Mouse (Mus musculus) neural tube, embryonic 12.5 days (tissue): ENCODE data around the gene Mcoln2. TPM values are rescaled to one million over a fixed set of nuclear protein-coding genes. Genes with fewer than 3 reads are reported as not detected.

Experiments used
- ATAC-seq: fragments of 200-750 bp; cut with Nextera tagmentation; 2 replicates; pipeline ENCODE4 v1.8.0; 2017; ENCODE audit warnings: low read depth, mild to moderate bottlenecking, moderate TSS enrichment, moderate library complexity; ENCODE audit not compliant: low FRiP score
- H3K27ac ChIP-seq: fragments of 300-500 bp; sonication (generic); 2 replicates; pipeline ENCODE4 v1.5.1; 2016
- H3K27me3 ChIP-seq: fragments of 300-500 bp; sonication (generic); replicated peaks from 2 replicates; pipeline ENCODE4 v1.6.1; 2016; ENCODE audit warnings: mild to moderate bottlenecking
- H3K36me3 ChIP-seq: fragments of 300-500 bp; sonication (generic); 2 replicates; pipeline ENCODE4 v1.6.1; 2016; ENCODE audit warnings: mild to moderate bottlenecking
- H3K4me1 ChIP-seq: fragments of 300-500 bp; sonication (generic); 2 replicates; pipeline ENCODE4 v1.6.1; 2016
- H3K4me2 ChIP-seq: fragments of 300-500 bp; sonication (generic); replicated peaks from 2 replicates; pipeline ENCODE4 v1.6.1; 2016; ENCODE audit warnings: mild to moderate bottlenecking
- H3K4me3 ChIP-seq: fragments of 300-500 bp; sonication (generic); 2 replicates; pipeline ENCODE4 v1.5.1; 2016
- H3K9ac ChIP-seq: fragments of 300-500 bp; sonication (generic); 2 replicates; pipeline ENCODE4 v1.6.1; 2016; ENCODE audit warnings: mild to moderate bottlenecking
- H3K9me3 ChIP-seq: fragments of 300-500 bp; sonication (generic); 2 replicates; pipeline ENCODE4 v1.6.1; 2016; ENCODE audit warnings: mild to moderate bottlenecking
- WGBS: fragments of 180-500 bp; shearing (Covaris S2); methylation state at CpG from one replicate; pipeline ENCODE4 v1.1.7; 2016; 5-methylcytosine and 5-hydroxymethylcytosine counted together
- polyA plus RNA-seq: library from polyadenylated mRNA; unstranded; fragments of >200 nt; fragmentation: Nextera tagmentation; extraction: Ambion mirVana; gene quantifications from 2 replicates; pipeline ENCODE4 v1.2.1, GENCODE M21; 2016

Gene Mcoln2
- 0.26 and 0.32 TPM in 2 replicates for polyA plus RNA-seq

GRCm38 (mm10) chr3:146149156-146150057 is at the start of gene Mcoln2:
Gene Mcoln2 (plus strand): TSS chr3:146149833.
- Histone ChIP-seq H3K36me3 (no peaks in the 10 kb centered on the region), H3K4me2 (peak within 1 kb of the TSS; percentile 91), H3K27me3 (peaks cover 26% of the 10 kb centered on the region), H3K4me3 (peak within 1 kb of the TSS; percentile 39), H3K4me1 (peaks cover 19% of the 10 kb centered on the region), H3K9ac (peak within 1 kb of the TSS; percentile 35; the same call in 1 of the 2 replicates), H3K9me3 (no peaks in the 10 kb centered on the region; the same call in 1 of the 2 replicates), H3K27ac (no peak within 1 kb of the TSS)
- WGBS: 11% methylated on average over 32 of the region's 34 CpGs
- peak; percentile 41; the same call in 1 of the 2 replicates for ATAC-seq

GRCm38 (mm10) chr3:146099925-146100324 is 49.7 kb upstream of the Mcoln2 start:
- Histone ChIP-seq H3K36me3 (no peaks in the 10 kb centered on the region), H3K27ac (no peak overlapping the region), H3K9ac (no peak overlapping the region), H3K27me3 (peaks cover 3% of the 10 kb centered on the region; the same call in 1 of the 2 replicates), H3K9me3 (no peaks in the 10 kb centered on the region), H3K4me1 (no peaks in the 10 kb centered on the region), H3K4me2 (no peak overlapping the region), H3K4me3 (no peak overlapping the region)
- ATAC-seq: no peak

- Histone ChIP-seq H3K9ac (no peak overlapping the region), H3K36me3 (no peaks in the 10 kb centered on the region), H3K27me3 (peaks cover 3% of the 10 kb centered on the region; the same call in 1 of the 2 replicates), H3K27ac (no peak overlapping the region), H3K9me3 (0 out of 2 replicates have a peak, but pooled peaks cover 5% of the 10 kb centered on the region), H3K4me1 (peaks cover under 1% of the 10 kb centered on the region; the same call in 1 of the 2 replicates), H3K4me2 (no peak overlapping the region), H3K4me3 (no peak overlapping the region)
- no peak for ATAC-seq
- WGBS: 56% methylated on average over 6 of the region's 6 CpGs
These were observed 47.6 kb upstream of the Mcoln2 start for GRCm38 (mm10) chr3:146102049-146102448.

- 6% methylated on average over 18 of the region's 18 CpGs for WGBS
- ATAC-seq: peak; percentile 74
These were observed 42.4 kb upstream of the Mcoln2 start for GRCm38 (mm10) chr3:146107116-146107849.

GRCm38 (mm10) chr3:146107921-146108571 is 41.6 kb upstream of the Mcoln2 start, which contains the start of gene Wdr63:
Gene Wdr63 (minus strand): TSS chr3:146108130.
- H3K27me3 ChIP-seq: no peaks in the 10 kb centered on the region
- H3K4me1 ChIP-seq: peaks cover 5% of the 10 kb centered on the region; the same call in 1 of the 2 replicates
- WGBS: 12% methylated on average over 18 of the region's 18 CpGs
- H3K9me3 ChIP-seq: 0 out of 2 replicates have a peak, but pooled peaks cover 5% of the 10 kb centered on the region
- no peaks in the 10 kb centered on the region for H3K36me3 ChIP-seq
- H3K4me2 ChIP-seq: peak within 1 kb of the TSS; percentile 82
- H3K4me3 ChIP-seq: peak within 1 kb of the TSS; percentile 36
- no peak within 1 kb of the TSS for H3K27ac ChIP-seq
- H3K9ac ChIP-seq: no peak within 1 kb of the TSS
- peak; percentile 98 for ATAC-seq

More at GRCm38 (mm10) chr3:146107116-146107849, 42.4 kb upstream of the Mcoln2 start:
- H3K4me2 ChIP-seq: peak overlapping the region; percentile 82
- H3K27ac ChIP-seq: no peak overlapping the region
- H3K4me1 ChIP-seq: peaks cover 5% of the 10 kb centered on the region; the same call in 1 of the 2 replicates
- H3K27me3 ChIP-seq: no peaks in the 10 kb centered on the region
- 0 out of 2 replicates have a peak, but pooled peaks cover 5% of the 10 kb centered on the region for H3K9me3 ChIP-seq
- peak overlapping the region; percentile 36 for H3K4me3 ChIP-seq
- no peak overlapping the region for H3K9ac ChIP-seq
- H3K36me3 ChIP-seq: no peaks in the 10 kb centered on the region

GRCm38 (mm10) chr3:146108945-146109344 is 40.7 kb upstream of the Mcoln2 start:
- Histone ChIP-seq H3K27me3 (no peaks in the 10 kb centered on the region), H3K4me2 (no peak overlapping the region), H3K27ac (no peak overlapping the region), H3K4me1 (peaks cover 5% of the 10 kb centered on the region; the same call in 1 of the 2 replicates), H3K36me3 (no peaks in the 10 kb centered on the region), H3K4me3 (no peak overlapping the region), H3K9ac (no peak overlapping the region), H3K9me3 (0 out of 2 replicates have a peak, but pooled peaks cover 5% of the 10 kb centered on the region)
- WGBS: 77% methylated on average over 2 of the region's 2 CpGs
- ATAC-seq: no peak

- Histone ChIP-seq H3K27ac (no peak overlapping the region), H3K27me3 (no peaks in the 10 kb centered on the region), H3K4me1 (peaks cover 5% of the 10 kb centered on the region; the same call in 1 of the 2 replicates), H3K9me3 (0 out of 2 replicates have a peak, but pooled peaks cover 5% of the 10 kb centered on the region), H3K4me2 (no peak overlapping the region), H3K36me3 (no peaks in the 10 kb centered on the region), H3K9ac (no peak overlapping the region), H3K4me3 (no peak overlapping the region)
- ATAC-seq: no peak
- 78% methylated on average over 2 of the region's 2 CpGs for WGBS
These were observed 39.3 kb upstream of the Mcoln2 start for GRCm38 (mm10) chr3:146110358-146110757.

- no peaks in the 10 kb centered on the region for H3K27me3 ChIP-seq
- 0 out of 2 replicates have a peak, but pooled peaks cover 5% of the 10 kb centered on the region for H3K9me3 ChIP-seq
- 80% methylated on average over 6 of the region's 6 CpGs for WGBS
- H3K4me2 ChIP-seq: no peak overlapping the region
- ATAC-seq: no peak
- peaks cover 5% of the 10 kb centered on the region; the same call in 1 of the 2 replicates for H3K4me1 ChIP-seq
- no peaks in the 10 kb centered on the region for H3K36me3 ChIP-seq
- no peak overlapping the region for H3K4me3 ChIP-seq
- H3K9ac ChIP-seq: no peak overlapping the region
- no peak overlapping the region for H3K27ac ChIP-seq
These were observed 38.7 kb upstream of the Mcoln2 start for GRCm38 (mm10) chr3:146110916-146111315.

- Histone ChIP-seq H3K27me3 (peaks cover 27% of the 10 kb centered on the region), H3K27ac (no peak within 1 kb of the TSS), H3K9me3 (no peaks in the 10 kb centered on the region), H3K9ac (0 out of 2 replicates have a peak within 1 kb of the TSS, but pooled peaks have one; percentile 18), H3K36me3 (no peaks in the 10 kb centered on the region), H3K4me2 (peak within 1 kb of the TSS; percentile 36), H3K4me3 (no peak within 1 kb of the TSS), H3K4me1 (peaks cover 8% of the 10 kb centered on the region; the same call in 1 of the 2 replicates)
- WGBS: 12% methylated on average over 35 of the region's 35 CpGs
- peak; percentile 31; the same call in 1 of the 2 replicates for ATAC-seq
These were observed 32.2 kb upstream of the Mcoln2 start, which contains the start of gene Mcoln3 for GRCm38 (mm10) chr3:146117258-146117996. Gene Mcoln3 (plus strand): TSS chr3:146117450.

- WGBS: 63% methylated on average over 9 of the region's 9 CpGs
These were observed 31.6 kb upstream of the Mcoln2 start for GRCm38 (mm10) chr3:146117997-146118457.

More at GRCm38 (mm10) chr3:146117997-146118457, 31.6 kb upstream of the Mcoln2 start:
- Histone ChIP-seq H3K4me1 (peaks cover 8% of the 10 kb centered on the region; the same call in 1 of the 2 replicates), H3K9ac (no peak overlapping the region), H3K36me3 (no peaks in the 10 kb centered on the region), H3K27ac (no peak overlapping the region), H3K4me2 (no peak overlapping the region), H3K27me3 (peaks cover 27% of the 10 kb centered on the region), H3K4me3 (no peak overlapping the region), H3K9me3 (no peaks in the 10 kb centered on the region)
- ATAC-seq: no peak
